Mouse (Mus musculus) testis, adult 2 months (tissue): ENCODE results near the gene Olfr160.

Source experiments
- CTCF ChIP-seq: fragments of 200-500 bp; IDR thresholded peaks from 2 replicates; pipeline ENCODE4 v1.5.1; 2012; ENCODE audit warnings: low read depth, mild to moderate bottlenecking, inconsistent platforms, low read length, moderate library complexity; ENCODE audit not compliant: control insufficient read depth, insufficient read depth, insufficient replicate concordance
- POLR2A ChIP-seq: fragments of 200-500 bp; IDR thresholded peaks from 2 replicates; pipeline ENCODE4 v1.6.1; 2012; ENCODE audit warnings: low read depth, mild to moderate bottlenecking, inconsistent platforms, low read length, moderate library complexity; ENCODE audit not compliant: control insufficient read depth

GRCm38 (mm10) chr9:37670261-37670660 is 45.8 kb downstream of the Olfr160 start:
- no peak for TF ChIP-seq CTCF
- no peak for TF ChIP-seq POLR2A
